Mouse (Mus musculus): ENCODE results near the gene Uso1.

Gene Uso1

GRCm38 (mm10) chr5:92240769-92241168 is 103.0 kb downstream of the Uso1 start:
- DNase-seq, result no peak

- DNase-seq, result no peak
Observed at GRCm38 (mm10) chr5:92244900-92245299, 107.2 kb downstream of the Uso1 start.

GRCm38 (mm10) chr5:92245483-92245882 is 107.7 kb downstream of the Uso1 start:
- DNase-seq, result no peak

GRCm38 (mm10) chr5:92248614-92249013 is 110.9 kb downstream of the Uso1 start:
- no peak for DNase-seq

GRCm38 (mm10) chr5:92252031-92252430 is 114.3 kb downstream of the Uso1 start:
- no peak for DNase-seq

Data from cerebellum, postnatal 25 days (tissue).